Mouse (Mus musculus): ENCODE results near the gene Pik3ca. TPM values are rescaled to one million over a fixed set of nuclear protein-coding genes. Genes with fewer than 3 reads are reported as not detected.

Pik3ca gene
- total RNA-seq, 2 experiments from 2014 or later: 15.5 to 26.6 TPM

GRCm38 (mm10) chr3:32436101-32436500 lies 38.6 kb downstream of the Pik3ca start:
- ATAC-seq (replicated peaks; ENCODE audit: low FRiP score, low TSS enrichment, poor library complexity, severe bottlenecking): no peak

- ATAC-seq (replicated peaks; ENCODE audit: low FRiP score, low TSS enrichment, poor library complexity, severe bottlenecking): 0 out of 2 replicates have a peak, but pooled peaks have one; percentile 37
Measured at GRCm38 (mm10) chr3:32437297-32437696, 39.8 kb downstream of the Pik3ca start.

GRCm38 (mm10) chr3:32437820-32438219 lies 40.3 kb downstream of the Pik3ca start:
- ATAC-seq (replicated peaks; ENCODE audit: low FRiP score, low TSS enrichment, poor library complexity, severe bottlenecking): no peak

GRCm38 (mm10) chr3:32438716-32439115 lies 41.2 kb downstream of the Pik3ca start:
- no peak for ATAC-seq (replicated peaks; ENCODE audit: low FRiP score, low TSS enrichment, poor library complexity, severe bottlenecking)

- no peak for ATAC-seq (replicated peaks; ENCODE audit: low FRiP score, low TSS enrichment, poor library complexity, severe bottlenecking)
Measured at GRCm38 (mm10) chr3:32441710-32442109, 44.2 kb downstream of the Pik3ca start.

GRCm38 (mm10) chr3:32454329-32455021 lies 57.0 kb downstream of the Pik3ca start:
- no peak for ATAC-seq (replicated peaks; ENCODE audit: low FRiP score, low TSS enrichment, poor library complexity, severe bottlenecking)

GRCm38 (mm10) chr3:32459777-32460176 lies 62.3 kb downstream of the Pik3ca start:
- ATAC-seq (replicated peaks; ENCODE audit: low FRiP score, low TSS enrichment, poor library complexity, severe bottlenecking): peak; percentile 61; the same call in 1 of the 2 replicates

- ATAC-seq (replicated peaks; ENCODE audit: low FRiP score, low TSS enrichment, poor library complexity, severe bottlenecking): no peak
Measured at GRCm38 (mm10) chr3:32467321-32467720, 69.8 kb downstream of the Pik3ca start.

GRCm38 (mm10) chr3:32468411-32468810 lies 70.9 kb downstream of the Pik3ca start:
- no peak for ATAC-seq (replicated peaks; ENCODE audit: low FRiP score, low TSS enrichment, poor library complexity, severe bottlenecking)

GRCm38 (mm10) chr3:32470449-32470848 lies 73.0 kb downstream of the Pik3ca start:
- ATAC-seq (replicated peaks; ENCODE audit: low FRiP score, low TSS enrichment, poor library complexity, severe bottlenecking): no peak

- ATAC-seq (replicated peaks; ENCODE audit: low FRiP score, low TSS enrichment, poor library complexity, severe bottlenecking): no peak
Measured at GRCm38 (mm10) chr3:32471098-32471497, 73.6 kb downstream of the Pik3ca start.

GRCm38 (mm10) chr3:32472191-32472900 lies 74.9 kb downstream of the Pik3ca start:
- no peak for ATAC-seq (replicated peaks; ENCODE audit: low FRiP score, low TSS enrichment, poor library complexity, severe bottlenecking)

- ATAC-seq (replicated peaks; ENCODE audit: low FRiP score, low TSS enrichment, poor library complexity, severe bottlenecking): no peak
Measured at GRCm38 (mm10) chr3:32473184-32473583, 75.7 kb downstream of the Pik3ca start.

- no peak for ATAC-seq (replicated peaks; ENCODE audit: low FRiP score, low TSS enrichment, poor library complexity, severe bottlenecking)
Measured at GRCm38 (mm10) chr3:32479961-32480360, 82.5 kb downstream of the Pik3ca start.

GRCm38 (mm10) chr3:32483035-32483434 lies 85.6 kb downstream of the Pik3ca start:
- ATAC-seq (replicated peaks; ENCODE audit: low FRiP score, low TSS enrichment, poor library complexity, severe bottlenecking): no peak

- ATAC-seq (replicated peaks; ENCODE audit: low FRiP score, low TSS enrichment, poor library complexity, severe bottlenecking): no peak
Measured at GRCm38 (mm10) chr3:32486543-32486942, 89.1 kb downstream of the Pik3ca start.

GRCm38 (mm10) chr3:32488172-32488571 lies 90.7 kb downstream of the Pik3ca start:
- ATAC-seq (replicated peaks; ENCODE audit: low FRiP score, low TSS enrichment, poor library complexity, severe bottlenecking): no peak

- no peak for ATAC-seq (replicated peaks; ENCODE audit: low FRiP score, low TSS enrichment, poor library complexity, severe bottlenecking)
Measured at GRCm38 (mm10) chr3:32490076-32490927, 92.8 kb downstream of the Pik3ca start.

GRCm38 (mm10) chr3:32490928-32491315 lies 93.5 kb downstream of the Pik3ca start:
- ATAC-seq (replicated peaks; ENCODE audit: low FRiP score, low TSS enrichment, poor library complexity, severe bottlenecking): no peak

Measured in megakaryocyte-erythroid progenitor cell, adult 5-6 weeks (primary cell).